Mouse (Mus musculus) small intestine, adult 2 months (tissue): ENCODE data around the gene Fam209. TPM values are rescaled to one million over a fixed set of nuclear protein-coding genes. Genes with fewer than 3 reads are reported as not detected.
A peak's percentile ranks its signal among the peaks of the same experiment; 100 is the strongest.

ENCODE experiments used
- H3K27ac ChIP-seq: fragments of 200-500 bp; 2 replicates; pipeline ENCODE4 v1.5.1; 2012; ENCODE audit warnings: low read depth, low read length, control low read depth, inconsistent platforms; ENCODE audit not compliant: insufficient read depth
- H3K27me3 ChIP-seq: fragments of 200-500 bp; 2 replicates; pipeline ENCODE4 v1.6.1; 2012; ENCODE audit warnings: mild to moderate bottlenecking, moderate library complexity, low read length, inconsistent platforms; ENCODE audit not compliant: control insufficient read depth, insufficient read depth
- H3K36me3 ChIP-seq: fragments of 200-500 bp; 2 replicates; pipeline ENCODE4 v1.6.1; 2012; ENCODE audit warnings: mild to moderate bottlenecking, low read length, control low read depth, inconsistent platforms; ENCODE audit not compliant: control insufficient read depth, insufficient read depth
- H3K4me1 ChIP-seq: fragments of 200-500 bp; 2 replicates; pipeline ENCODE4 v1.6.1; 2012; ENCODE audit warnings: low read length, inconsistent platforms, mixed read lengths; ENCODE audit not compliant: control insufficient read depth, insufficient read depth, insufficient read length
- H3K4me3 ChIP-seq: fragments of 200-500 bp; 2 replicates; pipeline ENCODE4 v1.5.1; 2012; ENCODE audit warnings: low read depth, mild to moderate bottlenecking, control low read depth, inconsistent platforms, low read length, moderate library complexity
- CTCF ChIP-seq: fragments of 200-500 bp; IDR thresholded peaks from 2 replicates; pipeline ENCODE4 v1.5.1; 2012; ENCODE audit warnings: low read depth, mild to moderate bottlenecking, control low read depth, inconsistent platforms, low read length, moderate library complexity, mixed read lengths; ENCODE audit not compliant: insufficient replicate concordance, insufficient read length; ENCODE audit errors: extremely low read depth
- POLR2A ChIP-seq: fragments of 200-500 bp; IDR thresholded peaks from 2 replicates; pipeline ENCODE4 v1.6.1; 2012; ENCODE audit warnings: low read depth, mild to moderate bottlenecking, control low read depth, inconsistent platforms, low read length, moderate library complexity
- WGBS: fragments of 180-500 bp; shearing (Covaris S2); methylation state at CpG from one replicate; pipeline ENCODE4 v1.1.7; 2018; 5-methylcytosine and 5-hydroxymethylcytosine counted together
- polyA plus RNA-seq: library from polyadenylated mRNA; depleted of rRNA; stranded (reverse); fragments of >200 nt; gene quantifications from 2 replicates; pipeline ENCODE4 v1.2.3, GENCODE M21; 2012

The Fam209 gene
- polyA plus RNA-seq, 1 experiment = not detected

DNA sequence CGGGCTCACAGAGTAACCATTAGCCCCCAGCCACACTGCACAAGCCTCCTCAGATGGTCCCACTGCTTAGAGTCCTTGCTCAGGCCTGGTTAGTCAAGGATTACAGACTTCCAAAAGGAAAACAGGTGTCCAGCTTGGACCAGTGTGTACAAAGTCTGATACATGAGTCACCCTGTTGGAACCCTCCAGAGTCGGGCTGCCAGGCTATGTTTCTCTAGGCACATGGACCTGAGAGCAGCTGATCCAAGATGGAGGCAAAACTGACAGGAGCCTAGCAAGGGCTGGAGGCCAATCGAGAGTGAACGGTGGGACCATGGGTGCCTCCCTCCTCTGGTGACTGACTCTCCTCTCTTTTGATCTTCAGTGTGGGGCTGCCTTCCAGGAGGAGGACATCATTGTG lies 9.5 kb upstream of the Fam209 start:
- peaks cover 53% of the 10 kb centered on the region for H3K36me3 ChIP-seq
- no peaks in the 10 kb centered on the region for H3K27me3 ChIP-seq
- H3K4me1 ChIP-seq = no peaks in the 10 kb centered on the region
- H3K27ac ChIP-seq = no peak overlapping the region
- H3K4me3 ChIP-seq = no peak overlapping the region
- 81% methylated on average over 4 of the region's 4 CpGs for WGBS
- TF ChIP-seq CTCF = no peak
- no peak for TF ChIP-seq POLR2A

DNA sequence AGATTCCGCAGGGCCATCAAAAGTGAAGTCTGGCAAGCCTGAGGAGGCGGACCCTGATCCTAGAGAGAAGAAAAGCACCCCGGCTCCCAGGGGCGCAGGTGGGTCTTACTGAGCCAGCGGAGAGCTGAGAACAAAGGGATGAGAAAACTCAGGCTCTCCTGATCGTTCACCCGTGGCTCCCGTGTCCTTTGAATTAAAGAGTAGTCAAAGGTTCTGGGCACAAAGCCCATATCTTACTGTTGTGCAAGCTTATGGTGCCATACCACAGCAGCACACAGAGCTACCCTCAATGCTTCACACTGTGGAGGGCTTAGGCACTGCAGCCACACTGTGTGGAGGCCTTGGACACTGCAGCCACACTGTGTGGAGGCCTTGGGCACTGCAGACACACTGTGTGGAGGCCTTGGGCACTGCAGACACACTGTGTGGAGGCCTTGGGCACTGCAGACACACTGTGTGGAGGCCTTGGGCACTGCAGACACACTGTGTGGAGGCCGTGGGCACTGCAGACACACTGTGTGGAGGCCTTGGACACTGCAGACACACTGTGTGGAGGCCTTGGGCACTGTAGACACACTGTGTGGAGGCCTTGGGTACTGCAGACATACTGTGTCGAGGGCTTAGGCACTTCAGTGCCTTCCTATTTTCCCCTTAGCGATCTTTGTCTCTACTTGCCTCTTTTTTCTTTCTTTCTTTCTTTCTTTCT lies 5.7 kb upstream of the Fam209 start:
- H3K27me3 ChIP-seq = no peaks in the 10 kb centered on the region
- TF ChIP-seq POLR2A = no peak
- TF ChIP-seq CTCF = no peak
- H3K36me3 ChIP-seq = peaks cover 67% of the 10 kb centered on the region
- H3K4me1 ChIP-seq = no peaks in the 10 kb centered on the region
- H3K27ac ChIP-seq = no peak overlapping the region
- WGBS = 84% methylated on average over 11 of the region's 11 CpGs
- H3K4me3 ChIP-seq = no peak overlapping the region

DNA sequence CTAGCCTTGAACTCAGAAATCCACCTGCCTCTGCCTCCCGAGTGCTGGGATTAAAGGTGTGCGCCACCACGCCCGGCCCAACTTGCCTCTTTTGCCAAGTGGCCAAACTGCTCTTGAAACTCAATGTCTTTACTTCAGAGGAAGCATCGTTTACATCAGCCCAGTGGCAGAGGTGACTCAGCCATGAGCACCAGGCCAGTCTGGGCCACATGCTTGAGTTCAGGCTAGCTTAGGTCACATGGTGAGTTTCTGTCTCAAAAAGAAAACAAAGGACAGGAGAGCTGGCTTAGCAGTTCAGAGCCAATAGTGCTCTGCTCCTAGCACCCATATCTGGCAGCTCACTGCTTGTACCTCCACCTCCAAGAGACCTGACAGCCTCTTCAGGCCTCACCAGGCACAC lies 5.1 kb upstream of the Fam209 start:
- Histone ChIP-seq H3K27ac (no peak overlapping the region), H3K4me1 (no peaks in the 10 kb centered on the region), H3K36me3 (peaks cover 60% of the 10 kb centered on the region), H3K27me3 (no peaks in the 10 kb centered on the region), H3K4me3 (no peak overlapping the region)
- no peak for TF ChIP-seq POLR2A
- no peak for TF ChIP-seq CTCF
- WGBS = 90% methylated on average over 5 of the region's 5 CpGs

DNA sequence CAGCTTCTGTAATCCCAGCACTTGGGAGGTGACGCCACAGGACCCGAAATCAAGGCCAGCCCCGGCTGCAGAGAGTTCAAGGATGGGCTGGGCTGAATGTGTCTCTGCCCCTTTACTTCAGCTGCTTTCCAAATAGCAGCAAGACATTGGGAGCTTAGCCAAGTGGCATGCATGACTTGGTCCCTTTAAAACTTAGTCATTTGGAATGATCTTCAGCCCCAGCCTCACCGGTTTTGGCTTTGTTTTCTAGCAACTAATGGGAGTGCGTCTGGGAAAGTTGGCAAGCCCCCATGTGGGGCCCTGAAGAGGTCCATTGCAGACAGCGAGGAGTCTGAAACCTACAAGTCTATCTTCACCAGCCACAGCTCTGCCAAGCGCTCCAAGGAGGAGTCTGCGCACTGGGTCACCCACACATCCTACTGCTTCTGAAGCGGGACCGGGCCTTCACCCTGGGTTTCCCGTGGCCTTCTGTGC lies 3.9 kb upstream of the Fam209 start:
- peaks cover 56% of the 10 kb centered on the region for H3K36me3 ChIP-seq
- no peak overlapping the region for H3K27ac ChIP-seq
- H3K4me1 ChIP-seq = no peaks in the 10 kb centered on the region
- H3K4me3 ChIP-seq = no peak overlapping the region
- WGBS = 80% methylated on average over 11 of the region's 11 CpGs
- no peak for TF ChIP-seq CTCF
- no peak for TF ChIP-seq POLR2A
- H3K27me3 ChIP-seq = no peaks in the 10 kb centered on the region

DNA sequence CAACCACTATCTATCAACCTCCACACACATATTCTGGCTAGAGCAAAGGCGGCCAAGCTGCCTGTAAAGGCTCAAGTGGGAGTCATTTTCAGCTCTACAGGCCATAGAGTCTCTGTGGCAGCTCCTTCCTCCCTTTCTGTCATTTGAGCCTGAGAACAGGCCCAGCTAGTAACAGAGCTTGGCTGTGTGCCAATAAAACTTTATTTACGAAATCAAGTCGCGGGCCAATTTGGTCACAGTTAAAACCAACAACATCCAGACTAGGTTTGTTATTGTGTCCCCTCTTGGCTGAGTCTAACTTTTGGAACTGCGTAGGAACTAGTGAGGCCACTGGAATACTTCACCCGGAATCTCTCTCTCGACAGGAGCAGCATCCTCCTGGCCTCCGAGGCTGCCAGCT lies 1.3 kb downstream of the Fam209 start:
- no peaks in the 10 kb centered on the region for H3K4me1 ChIP-seq
- no peak overlapping the region for H3K4me3 ChIP-seq
- 46% methylated on average over 8 of the region's 8 CpGs for WGBS
- TF ChIP-seq CTCF = no peak
- TF ChIP-seq POLR2A = no peak
- H3K27ac ChIP-seq = no peak overlapping the region
- peaks cover 13% of the 10 kb centered on the region for H3K36me3 ChIP-seq
- H3K27me3 ChIP-seq = no peaks in the 10 kb centered on the region

DNA sequence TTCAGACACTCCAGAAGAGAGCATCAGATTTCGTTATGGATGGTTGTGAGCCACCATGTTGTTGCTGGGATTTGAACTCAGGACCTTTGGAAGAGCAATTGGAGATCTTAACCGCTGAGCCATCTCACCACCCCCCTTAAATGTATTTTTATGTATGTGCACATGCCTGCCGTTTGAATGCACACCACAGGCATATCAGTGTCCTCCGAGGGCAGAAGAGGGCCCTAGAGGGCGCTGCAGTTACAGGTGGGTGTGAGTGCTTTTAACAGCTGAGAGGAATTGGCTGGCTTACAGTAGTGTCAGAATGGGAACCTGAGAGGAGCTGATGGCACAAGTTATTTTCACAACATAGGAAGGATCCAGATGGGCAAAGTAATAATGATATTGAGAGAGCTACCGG lies 2.6 kb downstream of the Fam209 start:
- TF ChIP-seq CTCF (peak; percentile 41; the same call in 1 of the 2 replicates), POLR2A (no peak)
- Histone ChIP-seq H3K27me3 (no peaks in the 10 kb centered on the region), H3K4me3 (no peak overlapping the region), H3K4me1 (no peaks in the 10 kb centered on the region), H3K27ac (no peak overlapping the region), H3K36me3 (peaks cover under 1% of the 10 kb centered on the region)
- 35% methylated on average over 6 of the region's 6 CpGs for WGBS

DNA sequence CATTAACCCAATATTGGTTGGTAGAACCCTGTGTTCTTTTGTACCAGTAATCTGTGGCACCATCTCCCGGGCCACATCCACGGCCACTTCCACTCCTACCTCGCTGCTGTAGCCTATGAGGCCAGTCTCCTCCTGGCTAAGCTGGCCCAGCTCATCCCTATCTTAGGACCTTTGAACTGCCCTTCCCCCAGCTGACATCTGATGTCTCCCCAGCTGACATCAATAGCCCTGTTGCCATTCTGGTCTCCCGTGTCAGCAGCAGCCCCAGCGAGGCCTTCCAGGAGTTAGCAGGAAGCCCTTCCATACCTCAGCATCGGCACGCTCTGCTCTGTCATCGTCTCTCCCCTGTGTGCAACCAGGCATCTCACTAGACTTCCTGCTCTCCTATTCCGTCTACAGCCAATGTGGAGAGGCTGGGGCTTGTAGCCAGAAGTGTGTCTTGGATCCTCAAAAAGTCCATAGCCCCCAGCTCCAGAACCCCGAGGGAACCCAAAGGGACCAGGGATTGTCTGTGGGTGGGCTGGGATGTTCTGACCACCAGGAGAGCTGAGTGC lies 4.5 kb downstream of the Fam209 start:
- H3K27ac ChIP-seq = no peak overlapping the region

More for the DNA sequence above, 4.5 kb downstream of the Fam209 start:
- 22% methylated on average over 10 of the region's 10 CpGs for WGBS
- Histone ChIP-seq H3K4me3 (no peak overlapping the region), H3K4me1 (no peaks in the 10 kb centered on the region), H3K36me3 (no peaks in the 10 kb centered on the region), H3K27me3 (no peaks in the 10 kb centered on the region)
- TF ChIP-seq CTCF (no peak), POLR2A (no peak)
